Mouse (Mus musculus) cerebellum, adult 8-10 months (tissue): ENCODE measurements around the gene Mdk.

Source experiments
- DNase-seq: peaks from one replicate; pipeline ENCODE4 v3.0.0; 2022

Gene Mdk

DNA sequence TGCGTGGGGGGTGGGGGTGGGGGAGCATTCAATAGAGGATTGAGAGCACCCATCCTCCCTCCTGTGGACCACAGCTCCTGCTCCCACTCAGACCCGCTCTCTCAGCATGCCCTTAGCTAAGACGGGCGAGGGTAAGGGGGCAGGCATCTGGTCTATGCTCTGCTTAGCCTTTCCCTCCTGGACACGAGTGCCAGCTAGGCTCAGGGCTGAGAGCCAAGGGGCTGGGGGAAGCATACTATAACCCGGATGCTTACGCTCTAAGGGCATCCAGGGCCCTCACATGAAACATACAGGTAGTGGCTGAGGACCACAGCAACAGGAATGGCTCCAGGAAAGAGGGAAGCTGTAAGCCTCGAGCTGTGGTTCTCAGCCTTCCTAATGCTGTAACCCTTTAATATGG, 26.0 kb upstream of the Mdk start:
- no peak for DNase-seq

DNA sequence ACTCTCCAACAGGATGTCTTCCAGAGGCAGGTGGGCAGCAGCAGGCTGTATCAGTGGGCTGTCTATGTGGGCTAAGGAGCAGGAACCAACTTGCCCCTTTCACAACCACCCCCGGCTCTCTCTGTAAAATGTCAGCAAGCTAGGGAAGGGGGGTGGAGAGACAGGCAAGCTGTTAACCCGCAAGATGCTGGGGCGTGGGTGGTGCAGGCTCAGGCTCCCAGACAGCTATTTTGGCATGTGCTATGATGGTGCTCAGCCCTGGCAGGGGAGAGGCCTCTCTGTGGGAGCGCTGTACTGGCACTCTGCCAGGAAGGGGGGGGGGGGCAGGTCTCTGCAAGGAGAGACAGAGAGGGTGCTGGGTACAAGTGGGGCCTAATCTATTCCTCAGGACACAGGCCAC, 25.0 kb upstream of the Mdk start:
- DNase-seq: no peak

DNA sequence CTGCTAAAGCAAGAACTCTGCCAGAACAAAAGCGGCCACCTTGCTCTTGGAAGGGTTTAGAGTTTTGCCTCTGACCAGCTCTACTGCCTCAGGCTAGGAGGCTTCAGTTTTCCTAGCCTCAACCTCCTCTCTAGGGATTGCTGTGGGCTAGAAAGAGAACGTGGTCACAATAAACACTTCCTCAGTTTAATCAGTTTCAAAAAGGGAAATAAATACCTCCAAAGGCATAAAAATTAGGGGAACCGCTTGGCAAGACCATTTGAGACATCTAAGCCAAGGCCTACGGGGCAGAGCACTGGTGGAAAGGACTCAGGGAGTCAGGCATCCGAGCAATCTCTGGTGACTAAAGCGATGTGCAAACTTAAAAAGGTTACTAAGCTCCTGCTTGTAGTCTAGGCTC, 23.8 kb upstream of the Mdk start:
- DNase-seq: no peak

DNA sequence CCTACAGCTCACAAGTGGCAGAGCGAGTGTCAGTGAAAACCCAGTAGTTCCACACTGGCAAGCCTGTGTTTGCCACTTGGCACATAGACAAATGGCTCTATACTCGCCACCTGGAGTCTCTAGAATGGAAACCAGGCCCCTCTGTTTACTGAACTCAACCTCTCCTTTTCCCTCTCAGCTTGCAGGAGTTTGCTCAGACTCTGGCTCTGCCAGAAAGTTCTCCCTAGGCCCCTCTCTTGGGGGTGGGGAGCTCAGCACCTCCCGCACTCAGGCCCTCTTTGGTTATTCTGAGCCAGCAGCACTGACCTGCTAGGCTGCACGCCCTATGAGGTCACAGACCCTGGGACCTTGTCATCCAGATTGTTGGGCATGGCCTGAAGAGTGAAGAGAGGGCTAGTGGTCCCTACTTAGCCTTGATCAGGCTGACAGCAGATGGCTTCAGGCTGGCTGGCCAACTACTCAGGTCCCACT, 23.1 kb upstream of the Mdk start:
- DNase-seq: no peak

DNA sequence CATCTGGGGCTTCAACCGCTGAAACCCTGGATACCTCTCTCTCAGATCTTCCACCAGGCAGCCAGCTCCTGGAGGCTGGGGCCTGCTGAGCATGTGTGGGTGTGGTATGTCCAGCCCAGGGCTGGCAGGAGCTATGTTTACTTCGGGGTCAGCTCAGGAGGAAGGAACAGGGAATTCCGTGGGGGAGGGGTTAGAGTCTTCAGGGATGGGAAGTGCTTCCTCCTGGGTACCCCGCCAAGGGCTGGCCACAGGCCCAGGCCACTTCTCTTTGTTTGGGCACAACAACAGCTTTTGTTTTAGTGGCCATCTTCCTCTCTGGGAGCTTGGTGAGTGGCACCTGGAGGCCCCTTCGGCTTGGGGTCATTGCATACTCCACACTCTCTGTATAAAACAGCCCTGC, 21.7 kb upstream of the Mdk start:
- no peak for DNase-seq

DNA sequence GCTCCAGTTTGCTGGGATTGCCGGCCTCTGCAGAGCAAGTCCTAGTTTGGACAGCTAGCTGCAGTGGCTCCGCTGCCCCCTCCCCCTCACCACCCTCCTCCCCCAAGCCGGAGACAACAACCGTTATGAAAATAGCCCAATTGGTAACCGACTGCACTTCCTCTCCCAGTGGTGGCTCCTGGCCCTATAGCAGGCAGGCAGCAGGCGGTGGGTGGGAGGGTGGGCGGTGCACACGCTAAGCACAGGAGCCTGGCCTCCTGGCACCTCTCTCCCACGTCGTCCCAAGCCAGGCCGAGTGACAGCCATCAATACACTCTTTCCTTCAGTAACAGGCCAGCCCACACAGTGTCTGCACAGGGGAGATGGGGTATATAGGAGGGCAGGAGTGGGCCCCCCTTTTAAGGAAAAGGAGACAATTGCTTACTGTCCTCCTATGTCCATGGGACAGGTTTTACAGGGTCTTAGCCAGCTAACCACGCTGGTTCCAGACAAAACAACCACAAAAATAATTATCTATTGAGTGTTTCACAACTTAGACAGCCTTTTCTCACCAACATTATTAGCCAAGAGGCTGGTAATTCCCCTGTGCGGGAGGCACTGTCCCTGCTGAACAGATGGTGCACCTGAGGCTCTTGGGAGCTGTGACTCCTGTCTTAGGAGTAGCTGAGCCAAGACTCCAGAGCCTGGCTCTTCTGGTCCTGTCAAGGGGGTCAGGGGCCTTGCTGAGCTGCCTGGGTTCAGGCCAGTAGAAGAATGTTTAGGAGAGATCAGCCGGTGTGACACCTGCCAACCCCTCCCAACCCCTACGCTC, 18.4 kb upstream of the Mdk start:
- DNase-seq: peak; percentile 75

DNA sequence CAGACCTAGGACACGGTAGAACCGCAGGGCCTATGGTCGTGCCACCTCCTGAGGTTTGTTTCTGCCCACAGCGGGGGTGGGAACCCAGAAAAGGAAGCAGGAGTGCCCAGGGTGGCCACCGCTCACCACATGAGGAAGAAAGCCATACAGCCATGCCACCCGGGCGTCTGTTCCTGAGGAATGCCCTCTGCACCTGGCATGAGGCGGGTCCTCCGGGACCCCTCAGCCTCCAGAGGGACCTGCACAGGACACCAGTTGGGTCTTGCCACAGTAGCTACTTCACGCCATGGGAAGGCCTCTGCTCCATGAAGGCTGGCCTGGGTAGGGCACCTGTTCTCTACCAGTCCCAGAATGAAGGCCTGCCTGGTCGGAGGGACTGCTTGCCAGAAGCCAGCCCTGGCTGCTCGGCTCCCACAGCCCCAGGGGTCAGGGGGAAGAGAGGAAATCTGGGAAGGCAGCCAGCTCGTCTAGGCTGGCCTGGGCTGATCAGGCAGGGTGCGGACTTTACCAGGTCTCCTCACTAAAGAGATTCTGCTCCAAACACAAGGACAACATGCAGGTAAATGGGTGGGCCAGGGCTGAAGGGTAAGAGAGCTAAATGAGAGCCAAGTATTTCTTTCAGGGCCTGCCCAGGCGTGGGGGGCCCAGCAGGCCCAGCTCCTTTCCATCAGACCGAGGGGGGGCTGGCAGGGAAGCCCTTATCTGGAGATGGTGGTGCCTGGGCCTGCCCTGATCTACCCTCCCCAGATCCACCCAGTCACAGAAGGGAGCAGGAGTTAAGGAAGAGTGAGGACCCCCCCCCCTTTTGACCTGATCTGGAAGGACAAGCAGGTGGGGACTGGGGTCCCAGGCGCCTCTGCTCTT, 17.5 kb upstream of the Mdk start:
- DNase-seq: peak; percentile 73

DNA sequence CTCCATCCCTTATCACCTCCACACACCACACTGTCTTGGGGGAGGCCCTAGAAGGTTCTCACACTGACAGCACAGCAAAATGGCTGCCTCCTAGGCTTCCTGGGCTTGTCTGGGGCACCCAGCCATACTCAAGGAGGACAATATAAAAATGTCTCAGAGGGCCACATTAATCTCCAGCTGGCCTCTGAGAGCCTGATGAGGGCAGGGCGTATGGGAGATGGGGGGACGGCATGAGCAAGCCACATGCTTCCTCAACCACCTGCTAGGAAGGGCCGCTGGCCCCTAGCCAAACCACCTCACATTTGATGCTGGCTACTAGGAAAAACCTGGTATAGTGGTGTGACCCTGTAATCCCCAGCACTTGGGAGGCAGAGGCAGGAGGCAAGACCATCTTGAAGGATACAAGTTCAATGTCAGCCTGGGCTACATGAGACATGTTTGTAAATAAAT, 16.7 kb upstream of the Mdk start:
- peak; percentile 62 for DNase-seq

DNA sequence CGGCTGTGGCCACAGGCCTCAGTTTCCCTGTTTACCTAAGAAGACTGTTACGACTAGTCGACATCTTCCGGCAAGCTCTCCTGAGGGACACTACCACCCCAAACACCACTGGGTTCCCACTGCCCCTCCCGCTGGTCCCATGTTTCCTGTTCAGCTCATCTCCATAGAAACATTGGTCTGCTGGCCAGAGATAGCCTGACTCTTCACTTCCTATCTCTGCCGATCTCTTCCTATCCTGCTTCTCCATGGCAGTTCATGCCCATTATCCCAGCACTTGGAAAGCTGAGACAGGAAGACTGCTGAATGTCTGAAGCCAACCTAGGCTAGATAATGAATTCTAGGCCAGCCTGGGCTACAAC, 16.0 kb upstream of the Mdk start:
- DNase-seq: no peak

DNA sequence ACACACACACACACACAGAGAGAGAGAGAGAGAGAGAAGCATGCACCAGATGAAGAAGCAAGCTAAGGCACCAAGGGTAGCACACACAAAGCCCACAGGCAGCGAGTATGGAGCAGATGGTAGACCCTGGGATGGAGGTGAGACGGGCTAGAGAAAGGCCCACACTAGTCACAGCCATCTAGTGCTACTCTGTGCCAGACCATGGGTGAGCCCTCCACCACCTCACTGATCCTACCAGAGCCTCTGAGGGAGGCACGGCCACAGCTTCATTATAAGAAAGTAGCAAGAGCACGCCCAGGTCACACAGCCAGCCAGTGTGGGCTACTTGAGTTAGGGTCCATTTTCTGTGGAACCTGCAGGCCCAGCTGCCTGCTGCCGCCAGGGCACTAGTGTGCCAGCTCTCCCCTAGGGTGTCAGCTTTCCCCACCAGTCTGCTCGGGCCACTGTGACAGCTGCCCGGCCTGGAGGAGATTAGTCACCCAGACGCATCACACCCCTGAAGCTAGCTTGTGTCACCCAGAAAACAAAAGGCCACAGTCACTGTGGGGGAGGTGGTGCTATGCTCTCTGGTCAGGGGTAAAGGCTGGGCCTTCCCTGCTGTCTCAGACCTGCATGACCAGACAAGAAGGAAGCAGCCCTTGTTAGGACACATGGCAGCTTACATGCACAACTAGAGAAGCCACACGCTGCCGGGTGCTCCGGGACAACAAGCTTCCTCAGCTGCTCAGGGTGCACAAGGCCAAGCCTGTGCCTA, 15.5 kb upstream of the Mdk start:
- no peak for DNase-seq

DNA sequence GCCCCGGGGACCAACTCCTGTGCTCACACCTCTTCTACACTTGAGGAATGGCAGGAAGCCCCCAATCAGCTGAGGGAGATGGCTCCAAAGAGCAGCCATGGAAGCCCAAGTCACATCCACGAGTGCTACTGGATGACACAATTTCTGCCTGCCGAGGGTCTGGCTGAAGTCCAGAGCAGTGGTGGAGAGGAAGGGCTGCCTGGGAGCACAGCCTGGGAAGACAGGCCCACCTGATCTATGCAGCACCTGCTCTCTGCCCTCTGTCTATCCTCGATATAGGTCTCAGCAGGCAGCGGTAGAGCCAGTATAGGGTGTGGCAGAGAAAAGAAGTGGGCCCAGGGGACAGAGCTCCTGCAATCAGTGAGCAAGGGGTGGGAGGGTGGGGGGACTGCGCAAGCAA, 14.7 kb upstream of the Mdk start:
- DNase-seq: peak; percentile 59

DNA sequence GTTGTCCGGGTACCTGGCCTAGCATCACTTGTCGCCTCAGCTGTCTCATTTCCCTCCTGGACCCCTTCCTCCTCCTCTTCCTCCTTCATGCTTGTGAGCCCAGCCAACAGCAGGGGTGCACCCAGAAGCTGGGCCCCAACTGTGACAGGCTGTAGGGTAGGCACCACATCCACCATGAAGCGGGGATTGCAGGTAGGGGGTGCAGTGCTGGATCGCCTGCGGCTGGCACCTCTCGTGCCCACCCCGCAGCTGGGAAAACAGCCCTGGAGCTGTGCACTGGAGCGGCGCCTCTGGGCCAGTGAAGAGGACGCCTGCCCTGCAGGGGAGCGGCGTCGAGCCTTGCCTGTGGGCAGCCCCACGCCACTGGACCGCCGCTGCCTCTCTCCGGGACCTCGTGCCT, 13.4 kb upstream of the Mdk start, which contains the start of gene Gm9821:
Gm9821 (plus strand) TSS at position 221 of the 400 bp plus-strand sequence.
- no peak for DNase-seq

DNA sequence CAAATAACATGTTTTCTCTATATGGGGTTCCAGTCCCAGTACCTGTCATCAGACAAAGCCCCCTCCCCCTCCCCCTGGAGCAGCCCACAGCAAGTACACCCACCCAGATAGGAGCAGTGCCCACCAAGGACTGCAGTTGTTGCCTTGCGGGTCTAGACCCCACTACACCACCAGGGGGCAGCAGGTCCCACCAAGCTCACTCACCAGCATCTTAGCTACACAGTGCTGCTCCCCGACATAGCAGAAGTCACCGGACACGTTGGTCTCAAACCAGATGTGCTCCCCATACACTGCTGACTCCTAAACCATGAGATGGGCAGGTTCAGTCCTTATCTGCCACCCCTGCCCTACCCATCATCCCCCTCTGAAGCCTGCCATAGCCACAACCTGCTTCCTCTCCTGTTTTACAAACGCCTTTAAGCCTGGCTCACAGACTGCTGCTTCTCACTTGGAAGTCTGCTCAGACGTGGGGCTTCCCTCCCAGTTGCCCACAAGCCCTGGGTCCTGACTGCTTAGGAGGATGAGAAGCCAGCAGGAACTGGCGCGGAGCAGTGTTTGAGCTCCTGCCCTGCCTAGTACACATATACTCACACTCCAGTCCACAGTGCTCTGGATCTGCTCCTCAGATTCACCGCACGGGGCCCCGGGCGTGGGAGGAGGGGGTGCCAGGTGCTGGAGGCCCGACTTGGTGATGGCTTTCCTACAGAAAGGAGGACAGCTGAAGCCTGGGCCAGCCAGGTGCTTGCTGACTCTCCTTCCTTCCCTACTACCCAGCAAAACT, 12.3 kb upstream of the Mdk start:
- peak; percentile 86 for DNase-seq

DNA sequence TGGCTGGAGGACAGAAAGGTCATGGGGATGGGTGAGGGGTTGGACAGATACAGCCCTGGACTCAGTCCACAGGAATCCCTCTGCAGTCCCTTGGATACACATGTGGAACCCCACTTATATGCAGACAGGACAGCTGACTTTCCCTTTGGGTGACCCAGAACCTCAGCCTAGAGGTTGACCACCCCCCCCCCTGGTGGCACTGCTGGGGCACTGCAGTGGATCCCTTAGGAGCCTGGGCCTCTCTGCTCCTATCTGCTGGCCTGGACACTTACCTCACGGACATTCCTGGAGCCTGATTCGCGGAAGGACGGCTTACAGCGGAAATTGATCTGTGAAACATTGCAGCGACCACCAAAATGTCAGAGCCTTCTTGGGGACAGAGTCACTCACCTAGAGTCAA, 10.3 kb upstream of the Mdk start:
- DNase-seq: no peak

DNA sequence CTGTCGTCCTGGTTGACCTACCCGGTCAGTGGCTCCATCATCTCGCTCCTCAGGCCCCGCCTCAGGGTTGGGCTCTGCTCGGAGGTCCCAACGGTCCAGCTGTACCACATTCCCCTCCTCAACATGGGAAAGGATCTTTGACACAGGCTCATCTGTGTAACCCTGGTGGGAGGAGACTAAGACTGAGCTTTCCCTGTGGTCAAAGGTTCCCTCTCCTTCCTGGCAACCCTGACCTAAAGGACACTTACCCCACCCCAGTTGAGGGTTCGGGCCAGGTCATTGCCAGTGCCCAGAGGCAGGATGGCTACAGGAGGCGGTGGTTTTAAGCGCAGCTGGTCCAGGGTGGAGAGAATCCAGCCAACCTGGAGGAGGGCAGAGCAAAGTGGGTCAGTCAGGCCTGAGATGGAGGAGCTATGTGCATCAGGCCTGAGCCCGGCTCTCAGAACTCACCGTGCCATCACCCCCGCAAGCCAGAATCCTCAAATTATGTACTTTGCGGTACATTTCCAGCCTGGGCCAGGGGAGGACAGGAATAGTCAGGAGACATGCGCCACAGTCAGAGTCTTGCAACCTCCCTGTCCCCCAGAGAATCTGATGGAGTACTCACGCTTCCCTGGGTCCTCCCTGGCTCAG, 7.3 kb upstream of the Mdk start:
- DNase-seq: peak; percentile 19

DNA sequence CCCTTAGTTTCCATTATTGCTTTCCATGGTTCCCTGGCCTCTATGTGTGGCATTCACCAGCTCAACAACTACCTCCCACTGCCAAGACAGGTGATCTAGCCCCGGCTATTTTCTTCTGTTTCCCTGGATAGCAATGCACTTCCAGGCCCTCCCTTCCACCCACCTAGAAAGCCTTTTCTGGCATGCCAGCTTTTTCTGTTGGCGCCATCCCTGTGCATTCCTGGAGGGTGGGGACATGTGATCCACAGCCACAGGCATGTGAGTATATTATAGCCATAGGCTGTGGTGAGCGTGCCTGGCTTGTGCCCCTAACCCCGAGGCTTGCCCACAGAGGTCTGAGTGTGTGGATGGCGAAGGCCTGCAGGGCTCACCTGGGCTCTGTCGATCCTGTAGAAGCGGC, 4.1 kb upstream of the Mdk start:
- DNase-seq: peak; percentile 24

DNA sequence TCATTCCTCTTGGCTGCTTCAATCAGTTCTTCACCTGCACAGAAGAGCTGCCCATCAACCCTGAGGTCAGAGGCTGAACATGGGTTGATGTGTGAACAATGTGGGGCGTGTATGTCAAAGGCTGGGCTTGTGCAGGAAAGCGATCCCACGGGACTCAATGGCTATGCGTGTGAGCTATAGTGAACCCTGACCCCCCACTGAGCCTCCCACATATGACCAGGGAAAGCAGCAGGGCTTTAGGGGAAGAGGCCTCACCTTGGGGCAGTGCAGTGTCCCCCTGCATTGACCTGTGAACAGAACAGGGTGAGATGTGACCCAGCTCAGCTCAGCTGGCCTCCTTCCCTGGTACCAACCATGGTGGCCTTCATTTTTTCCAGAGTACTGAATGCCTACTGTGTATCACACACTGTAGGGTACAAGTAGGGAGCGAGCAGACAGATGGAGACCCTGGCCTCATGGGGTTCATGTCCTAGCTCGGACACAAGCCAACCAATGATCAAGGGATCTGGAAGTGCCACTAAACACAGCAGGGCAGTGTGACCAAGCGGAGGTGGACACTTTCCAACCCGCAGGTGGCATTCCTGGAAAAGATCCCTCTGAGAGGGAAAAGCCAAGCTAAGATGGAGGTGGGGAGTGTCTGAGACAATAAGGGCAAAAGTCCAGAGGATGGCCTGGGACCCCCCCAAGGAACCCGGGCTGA, 2.9 kb upstream of the Mdk start:
- peak; percentile 62 for DNase-seq

DNA sequence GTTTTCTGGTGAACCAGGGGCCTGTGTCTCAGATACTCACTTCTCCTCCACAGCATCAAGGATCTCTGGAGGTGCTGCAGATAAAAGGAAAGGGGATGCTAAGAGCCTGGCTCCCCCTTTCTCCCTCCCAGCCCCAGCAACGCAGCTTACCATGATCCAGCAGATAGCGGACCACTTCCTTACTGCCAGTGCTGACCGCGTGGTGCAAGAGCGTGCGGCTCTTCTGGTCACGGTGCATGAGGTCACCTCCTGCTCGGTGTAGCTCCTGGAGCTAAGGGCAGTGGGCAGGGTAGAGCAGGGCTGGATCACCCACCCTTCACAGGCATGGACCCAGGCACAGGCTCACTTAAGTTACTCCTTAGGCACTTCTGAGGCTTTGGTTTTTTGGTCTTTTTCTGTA, 1.9 kb upstream of the Mdk start:
- no peak for DNase-seq

DNA sequence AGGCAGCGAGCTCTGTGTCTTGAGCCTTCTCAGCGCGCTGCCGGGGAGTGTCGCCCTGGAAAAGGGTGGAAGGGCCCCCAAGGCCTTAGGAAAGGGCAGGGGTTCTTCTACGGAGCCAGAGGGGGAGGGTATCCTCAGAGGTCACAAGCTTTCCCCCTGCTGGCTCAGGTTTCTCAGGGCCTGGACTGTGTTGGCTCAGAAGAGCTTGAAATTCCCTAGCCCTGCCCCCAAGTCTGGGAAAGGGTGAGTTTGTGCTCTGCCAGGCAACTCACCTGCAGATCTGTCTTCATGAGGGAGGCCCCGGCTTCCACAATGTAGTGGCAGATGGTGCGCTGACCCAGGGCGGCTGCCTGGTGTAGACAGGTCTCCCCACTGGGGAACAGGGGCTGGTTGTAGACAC, 1.4 kb upstream of the Mdk start:
- peak; percentile 76 for DNase-seq

DNA sequence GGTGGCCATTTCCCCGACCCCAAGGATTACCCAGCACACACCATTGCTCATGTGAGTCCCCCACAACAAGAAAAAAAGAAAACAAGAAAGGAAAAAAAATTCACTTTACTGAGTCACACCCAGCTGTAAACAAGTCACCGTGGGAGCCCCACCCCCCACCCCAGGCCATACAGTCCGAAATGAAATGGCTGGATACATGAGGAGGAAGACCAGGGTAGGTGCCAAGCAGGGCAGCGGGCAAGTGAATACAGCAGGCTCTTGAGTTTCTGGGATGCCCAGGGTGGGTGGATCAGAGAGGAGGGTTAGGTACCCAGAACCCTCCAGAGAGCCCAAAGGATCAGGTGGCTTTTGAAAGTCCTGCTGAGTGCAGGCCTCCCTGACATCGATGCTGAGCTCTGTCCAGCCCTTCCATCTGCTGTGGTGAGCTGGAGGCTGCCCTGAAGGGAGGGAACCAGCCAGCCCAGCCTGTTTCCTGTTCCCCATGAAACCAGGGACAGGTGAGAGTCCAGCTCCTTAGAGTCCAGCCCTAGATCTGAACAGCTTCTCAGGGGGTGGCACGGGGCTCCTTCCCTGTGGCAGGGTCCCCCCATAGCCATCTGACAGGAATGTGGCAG, 747 bp upstream of the Mdk start:
- DNase-seq: peak; percentile 66
